Mouse (Mus musculus) forelimb bud, embryonic 11.5 days (tissue): ENCODE measurements around the gene Pfdn6.
"Not testable (repeated sequence)": the region's sequence is repeated elsewhere in the genome, so short reads cannot be mapped to it uniquely, and the experiment has no call there.

Experiments used
- DNase-seq: peaks from one replicate; pipeline ENCODE4 v3.0.0-alpha.2; 2012; ENCODE audit warnings: low read depth, low spot score

The Pfdn6 gene

DNA sequence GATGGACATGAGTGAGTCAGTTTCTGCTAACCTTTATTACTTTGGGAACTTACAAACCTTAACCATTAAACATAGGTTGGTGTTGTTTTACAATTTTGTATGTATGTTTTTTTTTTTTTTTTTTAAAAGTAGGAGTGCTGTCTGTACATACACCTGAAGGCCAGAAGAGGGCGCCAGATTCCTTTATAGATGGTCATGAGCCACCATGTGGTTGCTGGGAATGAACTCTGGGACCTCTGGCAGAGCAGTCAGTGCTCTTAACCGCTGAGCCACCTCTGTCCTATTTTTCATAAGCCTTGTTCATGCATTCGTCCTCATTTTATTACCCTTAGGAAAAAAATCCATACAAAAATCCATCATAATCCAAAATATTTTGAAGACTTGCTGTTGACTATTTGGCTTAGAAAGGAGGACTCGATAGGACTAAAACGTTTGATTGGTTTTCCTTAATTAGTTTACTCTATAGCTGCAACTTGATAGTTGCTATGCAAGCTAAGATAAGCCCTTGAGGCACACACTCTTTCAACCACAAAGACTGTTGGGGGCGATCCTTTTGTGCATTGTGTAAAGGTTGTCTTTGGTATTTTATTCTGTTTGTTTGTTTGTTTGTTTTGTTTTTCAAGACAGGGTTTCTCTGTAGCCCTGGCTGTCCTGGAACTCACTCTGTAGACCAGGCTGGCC is 42.9 kb downstream of the Pfdn6 start:
- peak; percentile 70 for DNase-seq

DNA sequence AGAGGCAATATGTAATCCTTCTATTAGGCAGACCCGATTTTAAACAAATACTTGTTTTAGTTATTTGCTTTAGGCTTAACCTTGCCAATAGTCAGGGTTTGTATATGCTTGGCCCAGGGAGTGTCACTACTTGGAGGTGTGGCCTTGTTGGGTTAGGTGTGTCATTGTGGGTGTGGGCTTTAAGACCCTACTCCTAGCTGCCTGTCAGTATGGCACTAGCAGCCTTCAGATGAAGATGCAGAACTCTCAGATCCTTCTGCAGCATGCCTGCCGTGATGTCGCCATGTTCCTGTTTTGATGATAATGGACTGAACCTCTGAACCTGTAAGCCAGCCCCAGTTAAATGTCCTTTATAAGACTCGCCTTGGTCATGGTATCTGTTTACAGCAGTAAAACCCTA is 47.1 kb downstream of the Pfdn6 start:
- DNase-seq: not testable (repeated sequence)

DNA sequence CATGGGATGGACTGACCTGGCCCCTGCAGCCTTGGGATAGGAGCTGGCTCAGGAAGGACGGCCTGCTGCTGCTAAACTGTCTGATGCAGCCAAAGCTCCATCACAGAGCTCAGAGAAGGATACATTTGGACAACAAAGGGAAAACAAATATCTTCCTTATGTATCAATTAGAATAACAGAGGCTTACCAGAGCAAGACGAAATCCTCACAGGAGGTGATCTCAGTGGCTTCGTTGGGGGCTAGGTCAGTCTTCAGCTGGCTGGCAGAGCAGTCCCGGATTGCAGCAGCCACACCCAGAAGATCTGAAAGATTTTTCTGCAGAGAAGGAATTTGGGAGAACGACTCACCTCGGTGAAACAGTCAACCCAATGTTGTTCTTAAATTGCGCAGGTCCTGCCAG is 47.7 kb downstream of the Pfdn6 start:
- no peak for DNase-seq

DNA sequence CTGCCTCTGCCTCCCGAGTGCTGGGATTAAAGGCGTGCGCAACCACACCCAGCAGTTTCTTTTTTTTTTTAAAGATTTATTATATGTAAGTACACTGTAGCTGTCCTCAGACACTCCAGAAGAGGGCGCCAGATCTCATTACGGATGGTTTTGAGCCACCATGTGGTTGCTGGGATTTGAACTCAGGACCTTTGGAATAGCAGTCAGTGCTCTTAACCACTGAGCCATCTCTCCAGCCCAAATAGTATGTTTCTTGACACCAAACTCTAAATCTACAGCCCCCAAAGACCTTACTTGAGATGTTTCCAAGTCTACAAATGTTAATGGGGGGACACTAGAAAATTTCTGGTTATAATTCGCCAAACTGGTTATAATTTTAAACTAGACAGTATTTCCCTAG is 48.3 kb downstream of the Pfdn6 start:
- DNase-seq: not testable (repeated sequence)

DNA sequence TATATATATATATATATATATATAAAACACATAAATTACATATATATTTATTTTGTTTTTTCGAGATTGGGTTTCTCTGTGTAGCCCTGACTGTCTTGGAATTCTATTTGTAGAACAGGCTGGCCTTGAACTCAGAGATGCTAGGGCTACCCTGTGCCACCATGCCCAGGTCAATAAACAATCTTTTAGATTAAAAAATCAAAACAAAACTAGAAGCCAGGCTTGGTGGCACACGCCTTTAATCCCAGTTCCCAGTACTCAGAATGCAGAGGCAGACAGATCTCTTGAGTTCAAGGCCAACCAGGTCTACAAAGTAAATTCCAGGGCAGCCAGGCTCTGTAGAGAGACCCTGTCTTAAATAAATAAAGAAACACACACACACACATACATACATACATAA is 48.8 kb downstream of the Pfdn6 start:
- no peak for DNase-seq

DNA sequence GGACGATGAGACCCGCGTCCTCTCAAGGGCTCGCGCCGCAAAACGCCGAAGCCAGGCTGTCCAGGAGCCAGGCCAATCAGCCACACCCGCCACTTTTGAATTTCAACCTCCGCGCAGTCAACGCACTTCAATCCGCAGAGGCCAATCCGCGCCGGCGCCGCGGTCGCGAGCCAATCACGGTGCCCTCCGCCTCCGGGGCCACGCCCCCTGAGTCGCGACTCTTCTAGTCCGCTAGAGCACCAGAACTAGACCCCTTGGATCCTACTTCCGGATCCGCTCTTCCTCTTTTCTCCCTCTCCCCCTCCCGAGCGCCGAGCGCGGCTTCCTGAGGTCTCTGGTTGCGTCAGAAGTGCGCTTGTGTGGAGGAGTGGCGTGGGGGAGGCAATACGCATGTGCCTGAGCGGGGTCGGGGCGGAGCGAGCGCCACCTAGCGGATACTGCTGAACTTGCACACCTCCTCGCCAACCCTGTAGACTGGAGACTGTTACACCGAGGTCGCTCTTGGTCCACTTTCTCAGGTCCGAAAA is 49.5 kb downstream of the Pfdn6 start, which contains the start of gene Kifc1:
Gene Kifc1 (minus strand): TSS at position 129 of the 527 bp plus-strand sequence.
- DNase-seq: peak; percentile 100

DNA sequence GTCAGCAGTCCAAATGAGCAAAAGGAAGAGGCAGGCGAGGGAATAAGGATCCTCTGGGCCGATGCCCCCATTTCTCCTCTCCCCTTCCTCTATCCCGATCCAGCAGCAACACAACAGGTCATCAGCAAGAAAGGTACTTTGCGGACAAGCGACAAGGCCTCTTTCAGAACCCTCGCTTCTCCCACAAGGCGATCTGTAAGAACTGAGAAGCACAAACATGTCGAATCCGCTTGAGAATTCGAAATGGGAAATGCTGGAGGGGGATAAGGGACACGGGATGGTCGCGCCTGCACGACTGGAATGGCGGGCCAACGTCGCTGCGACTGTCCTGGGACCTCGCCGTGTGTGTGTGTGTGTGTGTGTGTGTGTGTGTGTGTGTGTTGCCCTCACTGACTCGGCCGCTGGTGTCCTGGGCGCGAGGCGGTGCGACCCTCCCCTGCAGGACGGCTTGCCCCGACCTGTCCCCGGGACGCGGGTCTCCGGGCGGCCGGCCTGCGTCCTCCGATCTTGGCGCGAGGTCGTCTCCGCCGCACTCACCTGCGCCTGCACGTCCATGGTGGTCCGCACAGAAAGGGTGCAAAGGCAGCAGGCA is 50.1 kb downstream of the Pfdn6 start:
- DNase-seq: not testable (repeated sequence)
